Mouse (Mus musculus) limb, embryonic 15.5 days (tissue): ENCODE measurements around the gene Man1a. TPM values are rescaled to one million over a fixed set of nuclear protein-coding genes. Genes with fewer than 3 reads are reported as not detected.

Source experiments
- ATAC-seq: fragments of 200-750 bp; cut with Nextera tagmentation; 2 replicates; pipeline ENCODE4 v1.8.0; 2017; ENCODE audit warnings: low read depth, moderate TSS enrichment; ENCODE audit not compliant: insufficient number of reproducible peaks, low FRiP score, low TSS enrichment
- H3K27ac ChIP-seq: fragments of 300-500 bp; sonication (generic); 2 replicates; pipeline ENCODE4 v1.5.1; 2015; ENCODE audit warnings: moderate library complexity, mild to moderate bottlenecking, inconsistent platforms
- H3K27me3 ChIP-seq: fragments of 300-500 bp; sonication (generic); 2 replicates; pipeline ENCODE4 v1.6.1; 2015; ENCODE audit warnings: inconsistent platforms
- H3K36me3 ChIP-seq: fragments of 300-500 bp; sonication (generic); 2 replicates; pipeline ENCODE4 v1.6.1; 2015; ENCODE audit warnings: inconsistent platforms
- H3K4me1 ChIP-seq: fragments of 300-500 bp; sonication (generic); 2 replicates; pipeline ENCODE4 v1.6.1; 2015; ENCODE audit warnings: inconsistent platforms
- H3K4me2 ChIP-seq: fragments of 300-500 bp; sonication (generic); 2 replicates; pipeline ENCODE4 v1.6.1; 2015; ENCODE audit warnings: mild to moderate bottlenecking, inconsistent platforms
- H3K4me3 ChIP-seq: fragments of 300-500 bp; sonication (generic); 2 replicates; pipeline ENCODE4 v1.5.1; 2015; ENCODE audit warnings: mild to moderate bottlenecking, inconsistent platforms
- H3K9ac ChIP-seq: fragments of 300-500 bp; sonication (generic); 2 replicates; pipeline ENCODE4 v1.6.1; 2015; ENCODE audit warnings: inconsistent platforms
- H3K9me3 ChIP-seq: fragments of 300-500 bp; sonication (generic); 2 replicates; pipeline ENCODE4 v1.6.1; 2016; ENCODE audit warnings: inconsistent platforms
- WGBS: fragments of 180-500 bp; shearing (Covaris S2); methylation state at CpG from one replicate; pipeline ENCODE4 v1.1.7; 2015; 5-methylcytosine and 5-hydroxymethylcytosine counted together
- polyA plus RNA-seq: library from polyadenylated mRNA; unstranded; fragments of >200 nt; fragmentation: Nextera tagmentation; extraction: Ambion mirVana; gene quantifications from 2 replicates; pipeline ENCODE4 v1.2.1, GENCODE M21; 2015

Man1a gene
- polyA plus RNA-seq = 8.8 and 9.1 TPM in 2 replicates

DNA sequence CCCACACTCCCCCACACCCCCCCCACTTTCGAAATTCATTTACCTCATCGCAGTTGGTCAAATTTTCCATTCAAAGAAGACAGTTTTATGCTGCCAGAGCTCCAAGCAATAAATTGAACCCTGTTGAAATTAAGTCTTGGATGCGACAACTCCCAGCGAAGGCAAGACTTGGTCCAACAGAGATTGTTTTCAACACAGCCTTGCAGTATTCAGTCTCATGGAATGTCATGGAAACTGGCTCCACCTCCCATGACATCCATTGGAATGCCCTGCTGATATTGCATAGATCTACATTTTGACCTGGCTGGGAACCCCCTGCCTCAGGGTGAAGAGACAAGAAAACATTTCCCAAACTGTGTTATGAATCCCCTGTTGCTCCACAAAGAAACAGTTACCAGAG is at the start of gene Man1a:
TSS of gene Man1a (minus strand) at position 190 of the 400 bp plus-strand sequence.
- peak within 1 kb of the TSS; percentile 99 for H3K4me2 ChIP-seq
- H3K36me3 ChIP-seq = no peaks in the 10 kb centered on the region
- H3K9me3 ChIP-seq = no peaks in the 10 kb centered on the region
- peaks cover 27% of the 10 kb centered on the region for H3K4me1 ChIP-seq
- H3K9ac ChIP-seq = peak within 1 kb of the TSS; percentile 69
- no peak for ATAC-seq
- H3K27me3 ChIP-seq = no peaks in the 10 kb centered on the region
- peak within 1 kb of the TSS; percentile 78 for H3K27ac ChIP-seq
- WGBS = 8% methylated on average over 4 of the region's 4 CpGs
- peak within 1 kb of the TSS; percentile 81 for H3K4me3 ChIP-seq

GRCm38 (mm10) chr10:54121816-54122215 is 45.4 kb upstream of the Man1a start:
- no peak overlapping the region for H3K4me2 ChIP-seq
- H3K4me1 ChIP-seq = no peaks in the 10 kb centered on the region
- H3K4me3 ChIP-seq = no peak overlapping the region
- H3K9ac ChIP-seq = no peak overlapping the region
- no peak overlapping the region for H3K27ac ChIP-seq
- no peak for ATAC-seq
- no peaks in the 10 kb centered on the region for H3K27me3 ChIP-seq
- WGBS = 90% methylated on average over 4 of the region's 4 CpGs
- no peaks in the 10 kb centered on the region for H3K36me3 ChIP-seq
- no peaks in the 10 kb centered on the region for H3K9me3 ChIP-seq

DNA sequence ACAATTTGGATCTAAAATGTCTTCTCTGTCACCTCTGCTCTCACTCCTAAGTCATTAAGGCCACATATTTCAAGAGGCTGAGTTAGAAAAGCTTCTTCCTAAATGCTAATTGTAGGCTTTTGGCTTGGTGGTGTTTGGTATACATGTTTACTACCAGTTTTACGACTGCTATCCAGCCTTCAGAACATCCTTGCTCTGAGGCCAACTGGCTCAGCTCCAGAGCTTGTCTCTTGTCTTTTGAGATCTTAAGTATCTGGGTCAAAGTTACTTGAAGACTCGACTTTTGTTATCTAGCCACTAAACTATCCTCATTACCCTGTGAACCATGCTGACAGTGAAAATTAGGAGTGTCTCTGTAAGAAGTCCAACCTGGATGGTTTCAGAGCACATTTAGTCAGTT is 44.0 kb upstream of the Man1a start:
- no peak overlapping the region for H3K4me2 ChIP-seq
- H3K4me1 ChIP-seq = no peaks in the 10 kb centered on the region
- no peaks in the 10 kb centered on the region for H3K36me3 ChIP-seq
- no peak for ATAC-seq
- WGBS = 24% methylated on average over 2 of the region's 2 CpGs
- no peak overlapping the region for H3K27ac ChIP-seq
- H3K27me3 ChIP-seq = no peaks in the 10 kb centered on the region
- H3K9ac ChIP-seq = no peak overlapping the region
- H3K9me3 ChIP-seq = no peaks in the 10 kb centered on the region
- H3K4me3 ChIP-seq = no peak overlapping the region

DNA sequence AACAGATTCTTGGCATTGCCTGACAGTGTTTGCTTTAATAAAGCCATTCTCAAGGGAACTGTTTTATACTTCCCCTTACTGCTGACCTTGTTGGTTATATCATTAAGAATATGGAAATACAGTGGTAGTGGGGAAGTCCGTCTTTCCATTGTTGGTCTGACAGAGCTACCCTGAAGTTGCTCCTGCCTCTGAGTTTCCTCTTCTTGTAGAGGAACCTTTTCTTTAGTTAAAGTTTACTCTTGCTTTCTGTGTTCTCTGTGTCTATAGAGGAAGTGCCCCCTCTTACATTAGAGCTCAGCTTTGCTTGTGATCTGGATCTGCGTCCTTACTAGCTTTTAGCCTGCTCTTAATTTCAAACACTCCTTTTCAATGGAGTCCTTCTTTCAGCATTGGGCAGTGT is 42.9 kb upstream of the Man1a start:
- no peak overlapping the region for H3K4me2 ChIP-seq
- no peak for ATAC-seq
- H3K9ac ChIP-seq = no peak overlapping the region
- 67% methylated on average over 2 of the region's 2 CpGs for WGBS
- H3K27ac ChIP-seq = no peak overlapping the region
- H3K36me3 ChIP-seq = no peaks in the 10 kb centered on the region
- no peaks in the 10 kb centered on the region for H3K27me3 ChIP-seq
- no peaks in the 10 kb centered on the region for H3K4me1 ChIP-seq
- no peaks in the 10 kb centered on the region for H3K9me3 ChIP-seq
- H3K4me3 ChIP-seq = no peak overlapping the region

DNA sequence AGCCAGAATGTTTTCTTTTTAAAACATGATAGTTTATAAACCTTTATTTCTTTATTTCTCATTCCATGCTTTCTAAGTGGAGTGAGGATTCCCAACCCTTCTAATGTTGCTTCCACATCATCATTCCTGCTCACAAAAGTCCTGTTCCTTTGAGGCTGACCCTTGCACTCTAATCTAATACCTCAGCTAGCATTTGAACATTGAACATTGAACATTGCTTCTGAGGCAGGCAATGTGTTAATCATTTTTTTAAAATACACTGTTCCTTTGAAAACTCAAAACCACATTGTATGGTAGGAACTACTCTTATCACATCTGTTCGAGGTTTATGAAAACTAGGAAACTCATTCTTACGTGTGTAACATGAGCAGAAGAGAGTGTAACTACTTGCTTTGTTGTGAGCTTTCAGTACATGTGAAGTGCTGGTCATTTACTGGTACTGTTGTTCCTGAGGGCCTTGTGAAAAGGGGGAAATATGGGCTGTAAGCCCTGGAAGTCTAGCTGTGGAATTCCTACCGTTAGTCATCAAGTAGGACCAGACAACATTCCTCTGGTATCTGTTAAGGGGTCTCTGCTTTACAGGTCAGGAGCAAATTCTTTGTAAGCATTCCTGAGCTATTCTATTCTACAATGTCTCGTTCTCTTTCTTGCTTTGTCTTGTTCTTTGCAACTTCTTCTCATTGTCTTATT is 42.0 kb upstream of the Man1a start:
- 33% methylated on average over 4 of the region's 4 CpGs for WGBS
- no peaks in the 10 kb centered on the region for H3K36me3 ChIP-seq
- H3K27me3 ChIP-seq = no peaks in the 10 kb centered on the region
- no peak overlapping the region for H3K4me2 ChIP-seq
- H3K9ac ChIP-seq = no peak overlapping the region
- H3K4me1 ChIP-seq = no peaks in the 10 kb centered on the region
- H3K4me3 ChIP-seq = no peak overlapping the region
- no peak overlapping the region for H3K27ac ChIP-seq
- H3K9me3 ChIP-seq = no peaks in the 10 kb centered on the region
- no peak for ATAC-seq

- no peak overlapping the region for H3K4me3 ChIP-seq
- ATAC-seq = peak; percentile 67; the same call in 1 of the 2 replicates
- H3K9ac ChIP-seq = no peak overlapping the region
- no peak overlapping the region; the same call in 1 of the 2 replicates for H3K27ac ChIP-seq
- H3K9me3 ChIP-seq = no peaks in the 10 kb centered on the region
- H3K4me2 ChIP-seq = no peak overlapping the region
- H3K27me3 ChIP-seq = no peaks in the 10 kb centered on the region
- WGBS = 42% methylated on average over 4 of the region's 4 CpGs
- no peaks in the 10 kb centered on the region for H3K36me3 ChIP-seq
- no peaks in the 10 kb centered on the region for H3K4me1 ChIP-seq
These were observed 41.4 kb upstream of the Man1a start for GRCm38 (mm10) chr10:54117763-54118162.

DNA sequence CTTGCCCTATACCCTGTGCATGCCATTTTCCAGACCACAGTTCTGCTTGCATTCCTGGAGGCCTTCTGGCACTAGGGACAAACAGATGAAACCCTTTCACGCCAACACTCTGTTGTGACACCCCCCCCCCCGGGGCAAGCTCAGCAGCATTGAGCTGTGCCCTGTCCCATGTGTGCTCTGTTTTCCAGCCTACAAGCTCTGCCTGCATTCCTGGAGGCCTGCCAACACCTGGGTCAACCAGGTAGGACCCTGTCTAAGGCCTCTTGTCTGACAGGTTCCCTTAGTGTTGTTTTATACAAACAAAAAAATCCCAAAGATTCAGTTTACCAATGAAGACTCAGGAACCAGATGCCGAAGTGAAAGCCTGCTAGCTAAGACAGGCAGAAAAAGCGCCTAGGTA is 27.3 kb upstream of the Man1a start:
- Histone ChIP-seq H3K27me3 (no peaks in the 10 kb centered on the region), H3K9me3 (no peaks in the 10 kb centered on the region), H3K27ac (no peak overlapping the region), H3K4me2 (no peak overlapping the region), H3K4me3 (no peak overlapping the region), H3K9ac (no peak overlapping the region), H3K36me3 (no peaks in the 10 kb centered on the region), H3K4me1 (no peaks in the 10 kb centered on the region)
- WGBS = 62% methylated on average over 4 of the region's 4 CpGs
- ATAC-seq = no peak

- Histone ChIP-seq H3K36me3 (no peaks in the 10 kb centered on the region), H3K4me2 (no peak overlapping the region), H3K27me3 (no peaks in the 10 kb centered on the region), H3K4me1 (no peaks in the 10 kb centered on the region), H3K27ac (no peak overlapping the region), H3K4me3 (no peak overlapping the region), H3K9me3 (no peaks in the 10 kb centered on the region), H3K9ac (no peak overlapping the region)
- ATAC-seq = no peak
These were observed 15.7 kb upstream of the Man1a start for GRCm38 (mm10) chr10:54092081-54092480.

GRCm38 (mm10) chr10:54089923-54090322 is 13.5 kb upstream of the Man1a start:
- no peak for ATAC-seq
- no peaks in the 10 kb centered on the region for H3K27me3 ChIP-seq
- no peaks in the 10 kb centered on the region for H3K9me3 ChIP-seq
- H3K9ac ChIP-seq = no peak overlapping the region
- no peak overlapping the region for H3K4me2 ChIP-seq
- no peak overlapping the region for H3K4me3 ChIP-seq
- no peaks in the 10 kb centered on the region for H3K36me3 ChIP-seq
- no peaks in the 10 kb centered on the region for H3K4me1 ChIP-seq
- WGBS = 88% methylated on average over 6 of the region's 6 CpGs
- no peak overlapping the region for H3K27ac ChIP-seq

DNA sequence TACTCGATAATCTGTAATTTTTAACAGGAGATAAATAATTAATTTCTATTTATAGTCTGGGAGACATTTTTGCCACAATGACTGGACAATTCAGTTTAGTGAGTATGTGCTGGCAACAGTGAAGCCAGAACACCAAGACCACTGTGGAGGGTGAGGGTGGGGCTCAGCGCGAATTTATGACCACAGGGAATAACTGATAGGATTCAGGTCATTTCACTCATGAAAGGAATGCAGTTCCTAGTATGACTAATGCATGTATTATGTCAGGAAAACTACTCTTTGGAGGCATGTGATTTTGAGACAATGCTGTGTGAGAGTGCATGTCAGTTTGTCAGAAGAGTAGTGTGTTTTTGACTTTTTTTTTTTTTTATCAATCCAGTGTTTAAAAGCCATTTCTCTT is 10.9 kb upstream of the Man1a start:
- Histone ChIP-seq H3K9me3 (no peaks in the 10 kb centered on the region), H3K9ac (no peak overlapping the region), H3K27ac (no peak overlapping the region), H3K4me1 (no peaks in the 10 kb centered on the region), H3K36me3 (no peaks in the 10 kb centered on the region), H3K4me3 (no peak overlapping the region), H3K4me2 (no peak overlapping the region), H3K27me3 (no peaks in the 10 kb centered on the region)
- WGBS = 74% methylated on average over 3 of the region's 3 CpGs
- no peak for ATAC-seq

DNA sequence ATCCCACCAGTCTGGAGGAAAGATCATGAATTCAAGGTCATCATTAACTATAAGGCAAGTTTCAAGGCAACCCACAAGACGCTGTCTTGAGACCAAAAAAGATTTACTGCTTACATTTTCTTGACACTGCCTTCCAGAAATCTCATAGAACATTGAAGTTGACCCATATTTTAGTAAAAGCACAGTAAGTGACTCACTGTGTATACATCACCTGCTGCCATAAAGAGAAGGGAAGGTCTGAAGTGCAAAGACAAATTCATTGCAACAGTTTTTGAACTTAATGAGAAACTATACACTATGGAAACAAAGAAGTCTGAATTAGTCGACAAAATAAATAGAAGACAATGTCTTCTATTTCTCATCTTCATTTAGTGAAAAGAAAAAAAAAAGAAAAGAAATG is 8.7 kb upstream of the Man1a start:
- Histone ChIP-seq H3K4me1 (no peaks in the 10 kb centered on the region), H3K9ac (no peak overlapping the region), H3K27me3 (no peaks in the 10 kb centered on the region), H3K36me3 (no peaks in the 10 kb centered on the region), H3K4me3 (no peak overlapping the region), H3K4me2 (no peak overlapping the region), H3K27ac (no peak overlapping the region), H3K9me3 (no peaks in the 10 kb centered on the region)
- ATAC-seq = no peak
- WGBS = 84% methylated on average over 2 of the region's 2 CpGs

GRCm38 (mm10) chr10:54077005-54077404 is 596 bp upstream of the Man1a start:
- no peaks in the 10 kb centered on the region for H3K9me3 ChIP-seq
- peaks cover 27% of the 10 kb centered on the region for H3K4me1 ChIP-seq
- no peak for ATAC-seq
- peak overlapping the region; percentile 14; the same call in 1 of the 2 replicates for H3K27ac ChIP-seq
- H3K36me3 ChIP-seq = no peaks in the 10 kb centered on the region
- H3K27me3 ChIP-seq = no peaks in the 10 kb centered on the region
- H3K4me2 ChIP-seq = no peak overlapping the region; the same call in 1 of the 2 replicates
- no peak overlapping the region for H3K4me3 ChIP-seq
- WGBS = 36% methylated on average over 3 of the region's 3 CpGs
- H3K9ac ChIP-seq = no peak overlapping the region
